Mouse (Mus musculus) megakaryocyte, embryonic 14.5 days (primary cell): ENCODE results near the gene Ifrd2. TPM values are rescaled to one million over a fixed set of nuclear protein-coding genes. Genes with fewer than 3 reads are reported as not detected.
A peak's percentile ranks its signal among the peaks of the same experiment; 100 is the strongest.

Source experiments
- H3K27me3 ChIP-seq: replicated peaks from 2 replicates; pipeline ENCODE3; 2012; ENCODE audit warnings: inconsistent platforms
- H3K36me3 ChIP-seq: replicated peaks from 2 replicates; pipeline ENCODE3; 2012; ENCODE audit warnings: low read length, inconsistent platforms, mixed read lengths
- H3K4me1 ChIP-seq: 2 replicates; pipeline ENCODE4 v1.6.1; 2012; ENCODE audit warnings: inconsistent platforms
- H3K4me3 ChIP-seq: replicated peaks from 2 replicates; pipeline ENCODE3; 2012; ENCODE audit warnings: moderate library complexity, mild to moderate bottlenecking, inconsistent platforms
- H3K9me3 ChIP-seq: 2 replicates; pipeline ENCODE4 v1.6.1; 2012; ENCODE audit warnings: inconsistent platforms
- FLI1 ChIP-seq: IDR thresholded peaks from 2 replicates; pipeline ENCODE4 v1.6.1; 2012; ENCODE audit warnings: low read length, inconsistent platforms, mixed read lengths
- GATA1 ChIP-seq: IDR thresholded peaks from 3 replicates; pipeline ENCODE4 v1.6.1; 2012; ENCODE audit warnings: mixed read lengths, low read length, inconsistent platforms, borderline replicate concordance
- polyA plus RNA-seq: library from polyadenylated mRNA; stranded (reverse); fragments of >175 nt; gene quantifications from 2 replicates; pipeline ENCODE4 v1.2.3, GENCODE M21; 2012; ENCODE audit warnings: low replicate concordance; ENCODE audit not compliant: insufficient read depth

The Ifrd2 gene
- polyA plus RNA-seq, 1 experiment: 34.9 TPM

GRCm38 (mm10) chr9:107586504-107586903, 938 bp upstream of the Ifrd2 start:
- Histone ChIP-seq H3K36me3 (peaks cover 56% of the 10 kb centered on the region), H3K4me1 (peaks cover 72% of the 10 kb centered on the region), H3K9me3 (no peaks in the 10 kb centered on the region), H3K27me3 (no peaks in the 10 kb centered on the region), H3K4me3 (peak overlapping the region; percentile 7)
- TF ChIP-seq GATA1 (no peak), FLI1 (no peak)

- H3K4me1 ChIP-seq: peaks cover 70% of the 10 kb centered on the region
- H3K36me3 ChIP-seq: peaks cover 58% of the 10 kb centered on the region
- TF ChIP-seq FLI1 (no peak), GATA1 (no peak)
- no peaks in the 10 kb centered on the region for H3K27me3 ChIP-seq
- H3K9me3 ChIP-seq: no peaks in the 10 kb centered on the region
- H3K4me3 ChIP-seq: peak overlapping the region; percentile 96
These were observed 594 bp downstream of the Ifrd2 start for GRCm38 (mm10) chr9:107587833-107588639.

GRCm38 (mm10) chr9:107590058-107590772, 2.8 kb downstream of the Ifrd2 start:
- Histone ChIP-seq H3K27me3 (no peaks in the 10 kb centered on the region), H3K4me3 (no peak overlapping the region), H3K9me3 (no peaks in the 10 kb centered on the region), H3K4me1 (peaks cover 69% of the 10 kb centered on the region), H3K36me3 (peaks cover 58% of the 10 kb centered on the region)
- TF ChIP-seq GATA1: no peak
- no peak for TF ChIP-seq FLI1

- no peak overlapping the region for H3K4me3 ChIP-seq
- peaks cover 69% of the 10 kb centered on the region for H3K4me1 ChIP-seq
- TF ChIP-seq FLI1: no peak
- no peak for TF ChIP-seq GATA1
- peaks cover 55% of the 10 kb centered on the region for H3K36me3 ChIP-seq
- H3K27me3 ChIP-seq: no peaks in the 10 kb centered on the region
- H3K9me3 ChIP-seq: no peaks in the 10 kb centered on the region
These were observed 3.3 kb downstream of the Ifrd2 start for GRCm38 (mm10) chr9:107590773-107591060.

GRCm38 (mm10) chr9:107593101-107593976, 5.9 kb downstream of the Ifrd2 start:
- H3K4me3 ChIP-seq: no peak overlapping the region
- peaks cover 7% of the 10 kb centered on the region for H3K27me3 ChIP-seq
- no peaks in the 10 kb centered on the region for H3K9me3 ChIP-seq
- TF ChIP-seq FLI1 (no peak), GATA1 (no peak)
- H3K4me1 ChIP-seq: peaks cover 63% of the 10 kb centered on the region
- H3K36me3 ChIP-seq: peaks cover 55% of the 10 kb centered on the region

GRCm38 (mm10) chr9:107594281-107595062, 7.0 kb downstream of the Ifrd2 start:
- Histone ChIP-seq H3K4me1 (peaks cover 57% of the 10 kb centered on the region), H3K9me3 (no peaks in the 10 kb centered on the region), H3K27me3 (peaks cover 18% of the 10 kb centered on the region), H3K36me3 (peaks cover 54% of the 10 kb centered on the region), H3K4me3 (no peak overlapping the region)
- TF ChIP-seq FLI1: no peak
- TF ChIP-seq GATA1: no peak

GRCm38 (mm10) chr9:107596619-107597569, 9.5 kb downstream of the Ifrd2 start:
- Histone ChIP-seq H3K36me3 (peaks cover 31% of the 10 kb centered on the region), H3K4me1 (peaks cover 51% of the 10 kb centered on the region), H3K4me3 (no peak overlapping the region), H3K9me3 (no peaks in the 10 kb centered on the region), H3K27me3 (peaks cover 41% of the 10 kb centered on the region)
- TF ChIP-seq GATA1 (no peak), FLI1 (no peak)

- peaks cover 50% of the 10 kb centered on the region for H3K4me1 ChIP-seq
- peaks cover 18% of the 10 kb centered on the region for H3K36me3 ChIP-seq
- no peaks in the 10 kb centered on the region for H3K9me3 ChIP-seq
- no peak overlapping the region for H3K4me3 ChIP-seq
- TF ChIP-seq GATA1 (no peak), FLI1 (no peak)
- H3K27me3 ChIP-seq: peaks cover 45% of the 10 kb centered on the region
These were observed 10.9 kb downstream of the Ifrd2 start for GRCm38 (mm10) chr9:107598385-107598784.
